Mouse (Mus musculus) heart, postnatal 10 days (tissue): Measurements from ENCODE around the gene Ctrb1. TPM values are rescaled to one million over a fixed set of nuclear protein-coding genes. Genes with fewer than 3 reads are reported as not detected.

Experiments
- DNase-seq, 2 experiments: peaks; one replicate each; pipeline ENCODE4 v3.0.0; 2021
- intact Hi-C: fragments of 180-260 bp; cut with DNase I; formaldehyde crosslinking; loops from one replicate; pipeline ENCODE4 v1.15.1; 2025
- microRNA-seq, 2 experiments: library from miRNA; unstranded; fragments of <30 nt; microRNA quantifications; one replicate each; pipeline ENCODE4 v1.2.0; 2022
- total RNA-seq, 2 experiments: library from RNA; stranded (reverse); gene quantifications; 2 replicates each; pipeline ENCODE4 v1.2.3; 2021

Ctrb1 gene
- total RNA-seq, 2 experiments from 2014 or later: 0.40 TPM; not detected in 1

GRCm38 (mm10) chr8:111641064-111641463, 49.7 kb downstream of the Ctrb1 start:
- intact Hi-C loops: no loop called here

DNA sequence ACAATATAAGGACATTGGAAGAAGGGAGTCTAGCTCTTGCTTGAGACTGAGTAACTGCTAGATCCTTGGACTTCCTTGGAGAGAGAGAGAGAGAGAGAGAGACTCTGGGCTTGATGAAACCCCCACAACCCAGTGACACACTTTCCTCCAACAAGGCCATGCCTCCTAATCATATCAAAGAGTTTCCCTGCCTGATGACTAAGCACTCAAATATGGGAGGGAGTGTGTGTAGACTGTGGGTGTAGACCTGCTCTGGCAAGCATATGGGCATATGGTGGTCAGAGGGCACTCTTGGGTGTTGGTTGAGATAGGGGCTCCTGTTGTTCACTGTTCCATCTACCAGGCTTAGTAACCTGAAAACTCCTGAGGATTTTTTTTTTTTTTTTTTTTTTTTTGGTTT, 52.7 kb downstream of the Ctrb1 start:
- DNase-seq: no peak
- intact Hi-C loops: no loop called here

More at GRCm38 (mm10) chr8:111641064-111641463, 49.7 kb downstream of the Ctrb1 start:
- DNase-seq: no peak

Small RNA genes lying within 50 kb of the gene (microRNA-seq; reads per million reads assigned to microRNA genes)
- 0 reads per million in 2 experiments for gene Mir7076

Other genes with a start within 250 kb of the Ctrb1 start
- gene Wdr59, start 168.9 kb downstream of the Ctrb1 start, total RNA-seq: 10 to 100 TPM in 1 of 2 experiments, 1 to 10 TPM in 1; 10.0 to 10.2 TPM
- 10 to 100 TPM; 66.2 to 69.2 TPM for gene Znrf1, start 154.9 kb downstream of the Ctrb1 start, total RNA-seq
- gene Ldhd, start 60.6 kb downstream of the Ctrb1 start, total RNA-seq: 1 to 10 TPM; 6.0 to 6.2 TPM
- 10 to 100 TPM in 1 of 2 experiments, 1 to 10 TPM in 1; 9.5 to 10.3 TPM for gene Zfp1, start 47.6 kb downstream of the Ctrb1 start, total RNA-seq
- 10 to 100 TPM; 48.0 to 54.2 TPM for gene Bcar1, start 52.8 kb upstream of the Ctrb1 start, total RNA-seq
- gene Cfdp1, start 163.3 kb upstream of the Ctrb1 start, total RNA-seq: 10 to 100 TPM; 43.7 to 53.7 TPM
- 1 to 10 TPM; 2.7 to 3.4 TPM for gene Tmem170, start 185.7 kb upstream of the Ctrb1 start, total RNA-seq
- not detected for gene Chst5, start 219.4 kb upstream of the Ctrb1 start, total RNA-seq
- gene Tmem231, start 242.9 kb upstream of the Ctrb1 start, total RNA-seq: 1 to 10 TPM; 1.5 to 2.3 TPM
- 100 to 1,000 TPM; 121 to 124 TPM for gene Gabarapl2, start 249.7 kb upstream of the Ctrb1 start, total RNA-seq